Mouse (Mus musculus) activated CD4-positive, CD25-positive, alpha-beta regulatory T cell (primary cell): ENCODE data around the gene Rabggtb. TPM values are rescaled to one million over a fixed set of nuclear protein-coding genes. Genes with fewer than 3 reads are reported as not detected.

Experiments used
- polyA plus RNA-seq, 2 experiments: library from polyadenylated mRNA; unstranded; fragments of 100-300 nt; shearing (Covaris generic); gene quantifications; one replicate each; pipeline ENCODE4 v1.2.1; 2017

The Rabggtb gene
- 10 to 100 TPM; 27.3 to 37.0 TPM for polyA plus RNA-seq

GRCm38 (mm10) chr3:153912546-153913509, at the start of gene Rabggtb:
TSS of gene Rabggtb (minus strand) at chr3:153913009.

DNA sequence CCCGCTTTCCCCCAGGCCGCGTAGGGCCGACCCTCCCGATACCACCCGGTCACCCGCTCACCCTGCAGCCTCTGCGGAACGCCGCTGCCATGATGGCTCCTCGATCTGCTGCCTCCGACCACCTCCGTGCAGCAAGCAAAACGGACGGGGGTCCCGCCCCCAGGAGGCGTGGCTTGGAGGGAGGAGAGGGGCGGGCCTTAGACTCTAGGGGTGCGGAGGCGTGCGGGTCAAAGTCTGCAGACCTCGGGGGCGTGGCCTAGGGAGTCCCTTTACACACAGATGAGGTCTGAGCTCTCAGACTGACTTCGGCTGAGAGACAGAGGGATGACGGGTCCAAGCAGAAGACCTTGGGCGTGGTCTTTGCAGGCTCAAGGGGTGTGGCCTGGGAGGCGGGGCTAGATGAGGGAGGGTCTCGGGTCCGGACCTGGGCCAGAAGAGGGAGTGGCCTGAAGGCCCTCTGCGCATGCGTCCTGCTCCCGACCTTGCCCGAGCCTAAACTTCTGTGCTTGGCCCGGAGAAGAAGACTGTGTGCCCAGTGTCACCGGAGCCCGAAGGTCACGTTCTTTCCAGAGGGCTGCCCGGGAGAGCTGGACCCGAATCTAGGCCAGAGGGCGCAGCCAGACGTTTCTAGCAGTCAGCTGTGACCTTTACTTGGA, 31.7 kb upstream of the Rabggtb start, which contains the start of gene Acadm:
Gene Acadm (minus strand): TSS at position 298 of the 656 bp plus-strand sequence.

GRCm38 (mm10) chr3:153906136-153906871, 6.5 kb downstream of the Rabggtb start, which contains the start of gene Msh4:
TSS of gene Msh4 (minus strand) at chr3:153906138.

Other genes starting within 250 kb of the Rabggtb start
- 10 to 100 TPM; 29.4 to 51.9 TPM for gene St6galnac3, start 187.8 kb downstream of the Rabggtb start, polyA plus RNA-seq
- under 1 TPM in 1 of 2 experiments, not detected in 1; 0.28 TPM for gene Asb17, start 68.8 kb downstream of the Rabggtb start, polyA plus RNA-seq
- gene Msh4, start 6.9 kb downstream of the Rabggtb start, polyA plus RNA-seq: under 1 TPM in 1 of 2 experiments, not detected in 1; 0.23 TPM
- gene Acadm, start 31.6 kb upstream of the Rabggtb start, polyA plus RNA-seq: 10 to 100 TPM; 32.7 to 51.4 TPM
- not detected for gene Slc44a5, start 60.4 kb upstream of the Rabggtb start, polyA plus RNA-seq